In the genomic region with DNA sequence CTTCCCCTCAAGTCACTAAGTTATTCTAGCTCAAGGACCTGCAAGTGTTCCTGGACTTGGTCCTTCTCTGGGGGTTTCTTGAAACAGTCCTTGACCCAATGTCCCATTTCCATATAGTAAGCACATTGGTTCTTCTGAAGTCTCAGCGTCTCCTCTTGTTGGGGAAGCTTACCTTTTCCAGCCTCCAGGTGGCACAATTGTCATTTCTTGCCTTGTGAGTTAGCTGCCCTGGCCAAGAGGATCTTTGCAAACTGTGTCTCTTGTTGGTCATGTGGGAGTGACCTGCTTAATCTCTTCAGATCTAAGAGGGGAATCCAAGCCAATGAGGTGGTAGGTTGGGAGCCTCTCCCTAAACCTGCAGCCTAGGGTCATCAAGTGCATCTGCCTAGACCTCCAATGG, we compare ENCODE assay signal across 9 mouse cellular contexts. TPM values are rescaled to one million over a fixed set of nuclear protein-coding genes. Genes with fewer than 3 reads are reported as not detected.
DNase-seq lines count a peak whose midpoint lies in the region; ATAC-seq and TF ChIP-seq lines count a peak whose summit lies in the region.
"Had no signal": no experiment of that assay in that cellular context is flagged by ENCODE, and none has a peak within 500 bp of the region (broad histone marks: within the 10 kb centered on the region; RNA-seq: fewer than 3 reads in every experiment).

No protein-coding gene starts in this region.

- 12% methylated on average over 1 of the region's 1 CpGs for WGBS in kidney, adult 2 months
- 4% methylated on average over 1 of the region's 1 CpGs for WGBS in liver, postnatal 0 days (ENCODE audit: insufficient replicate concordance)

- H3K36me3 ChIP-seq in kidney, adult 2 months (ENCODE audit: control insufficient read depth, insufficient read depth, low read length): no peaks in the 10 kb centered on the region
- no peaks in the 10 kb centered on the region for H3K36me3 ChIP-seq in liver, postnatal 0 days (replicated peaks; ENCODE audit: insufficient read depth, low read length)
- H3K36me3 ChIP-seq: heart, embryonic 13.5 days; liver, embryonic 13.5 days had no signal

- DNase-seq in kidney, adult 2 months: peak; percentile 46
- DNase-seq in kidney, adult 11 months: no peak
- peak; percentile 22 for DNase-seq in CD4-positive helper T cell, adult 2 months (ENCODE audit: low read depth, low spot score)
- DNase-seq in R1 (ENCODE audit: low read depth, low spot score): peak; percentile 65
- peak; percentile 23 for DNase-seq in liver, postnatal 0 days
- no peak for DNase-seq in left cerebral cortex, postnatal 36 days (ENCODE audit: low spot score in 2 of 2)
- DNase-seq: liver, embryonic 13.5 days had no signal

- intact Hi-C loops in left cerebral cortex, postnatal 36 days (cut with DNase I): no loop called here

- H3K27ac ChIP-seq in kidney, adult 2 months (ENCODE audit: insufficient read depth, low read depth, low read length): no peak overlapping the region
- no peak overlapping the region for H3K27ac ChIP-seq in liver, postnatal 0 days (ENCODE audit: low read depth)
- H3K27ac ChIP-seq: heart, embryonic 13.5 days; liver, embryonic 13.5 days had no signal

- H3K27me3 ChIP-seq in kidney, adult 2 months (replicated peaks; ENCODE audit: control insufficient read depth, insufficient read depth, low read length): no peaks in the 10 kb centered on the region
- no peaks in the 10 kb centered on the region for H3K27me3 ChIP-seq in liver, postnatal 0 days (ENCODE audit: insufficient read depth, low read length)
- H3K27me3 ChIP-seq: heart, embryonic 13.5 days; liver, embryonic 13.5 days had no signal

- H3K9ac ChIP-seq in liver, postnatal 0 days (replicated peaks): no peak overlapping the region
- H3K9ac ChIP-seq: heart, embryonic 13.5 days; liver, embryonic 13.5 days had no signal

- ATAC-seq in liver, postnatal 0 days: no peak
- no peak for ATAC-seq in frontal cortex, adult (ENCODE audit: low TSS enrichment)

- TF ChIP-seq EP300 in liver, postnatal 0 days (IDR thresholded peaks at IDR 0.05; ENCODE audit: low read depth): no peak

- no peaks in the 10 kb centered on the region for H3K9me3 ChIP-seq in liver, postnatal 0 days (ENCODE audit: low read length)
- H3K9me3 ChIP-seq: liver, embryonic 13.5 days had no signal

- H3K4me1 ChIP-seq in kidney, adult 2 months (ENCODE audit: control insufficient read depth, insufficient read depth, low read length): no peaks in the 10 kb centered on the region
- H3K4me1 ChIP-seq in liver, postnatal 0 days (ENCODE audit: insufficient read depth): no peaks in the 10 kb centered on the region
- H3K4me1 ChIP-seq: heart, embryonic 13.5 days; liver, embryonic 13.5 days had no signal

- peak; percentile 53 for TF ChIP-seq CTCF in kidney, adult 2 months (conservative IDR thresholded peaks at IDR 0.05; ENCODE audit: insufficient read depth, insufficient read length, low read depth, low read length)
- peak; percentile 62 for TF ChIP-seq CTCF in liver, postnatal 0 days (IDR thresholded peaks at IDR 0.05; ENCODE audit: low read depth)

- H3K4me3 ChIP-seq in kidney, adult 2 months (ENCODE audit: insufficient read depth, low read depth, low read length): no peak overlapping the region
- no peak overlapping the region for H3K4me3 ChIP-seq in liver, postnatal 0 days (ENCODE audit: low read depth, low read length)
- H3K4me3 ChIP-seq: heart, embryonic 13.5 days; liver, embryonic 13.5 days had no signal

- no peak for TF ChIP-seq POLR2A in kidney, adult 2 months (IDR thresholded peaks at IDR 0.05; ENCODE audit: low read depth, low read length)

- no peak overlapping the region for H3K4me2 ChIP-seq in liver, postnatal 0 days (ENCODE audit: low read depth, low read length)
- H3K4me2 ChIP-seq: heart, embryonic 13.5 days; liver, embryonic 13.5 days had no signal

RNA-seq across cellular contexts. Expression of gene Zfp235, which starts 19.3 kb away (rescaled TPM):
- polyA plus RNA-seq in kidney, adult 2 months (2012; rRNA removed): 5.6 and 6.6 TPM in 2 replicates
- polyA plus RNA-seq in liver, postnatal 0 days (2015; fragmentation: Nextera tagmentation; extraction: Ambion mirVana): 2.8 and 3.3 TPM in 2 replicates
- 10 to 100 TPM; 20.5 to 23.5 TPM for total RNA-seq in left cerebral cortex, postnatal 36 days (2021)

RNA-seq across cellular contexts. Expression of gene Zfp114, which starts 21.6 kb away (rescaled TPM):
- 0.30 and 0.60 TPM in 2 replicates for polyA plus RNA-seq in kidney, adult 2 months (2012; rRNA removed)
- polyA plus RNA-seq in liver, postnatal 0 days (2015; fragmentation: Nextera tagmentation; extraction: Ambion mirVana): 0.13 and 0.19 TPM in 2 replicates
- 1 to 10 TPM; 3.3 to 4.3 TPM for total RNA-seq in left cerebral cortex, postnatal 36 days (2021)

RNA-seq across cellular contexts. Expression of gene Zfp112, which starts 41.2 kb away (rescaled TPM):
- polyA plus RNA-seq in kidney, adult 2 months (2012; rRNA removed): 1.3 and 1.4 TPM in 2 replicates
- 0.76 and 0.86 TPM in 2 replicates for polyA plus RNA-seq in liver, postnatal 0 days (2015; fragmentation: Nextera tagmentation; extraction: Ambion mirVana)
- 10 to 100 TPM in 1 of 2 experiments, 1 to 10 TPM in 1; 8.9 to 13.0 TPM for total RNA-seq in left cerebral cortex, postnatal 36 days (2021)

RNA-seq across cellular contexts. Expression of gene Zfp111, which starts 58.0 kb away (rescaled TPM):
- 2.2 and 2.5 TPM in 2 replicates for polyA plus RNA-seq in kidney, adult 2 months (2012; rRNA removed)
- 0.93 and 1.0 TPM in 2 replicates for polyA plus RNA-seq in liver, postnatal 0 days (2015; fragmentation: Nextera tagmentation; extraction: Ambion mirVana)
- total RNA-seq in left cerebral cortex, postnatal 36 days (2021): 10 to 100 TPM; 11.2 to 11.9 TPM

Comparison
In these comparisons a context has a peak if more than half of its experiments do, and no peak if none do; other contexts are left out.
1. DNase-seq: peak in kidney, adult 2 months (single experiment), CD4-positive helper T cell, adult 2 months (single experiment), R1 (single experiment) and liver, postnatal 0 days (single experiment); none in kidney, adult 11 months (single experiment) and left cerebral cortex, postnatal 36 days (0 of 2).